Mouse (Mus musculus) liver (tissue): ENCODE measurements around the gene Eif4e1b.

Source experiments
- DNase-seq: peaks from one replicate; pipeline ENCODE4 v3.0.0-alpha.2; 2020; ENCODE audit warnings: mixed read lengths

Eif4e1b gene

GRCm38 (mm10) chr13:54803010-54803409 is 19.2 kb downstream of the Eif4e1b start:
- DNase-seq: no peak

GRCm38 (mm10) chr13:54805134-54805838 is 21.5 kb downstream of the Eif4e1b start:
- DNase-seq: no peak

- no peak for DNase-seq
These were observed 22.7 kb downstream of the Eif4e1b start for GRCm38 (mm10) chr13:54806434-54806976.

GRCm38 (mm10) chr13:54808067-54808466 is 24.3 kb downstream of the Eif4e1b start:
- no peak for DNase-seq

GRCm38 (mm10) chr13:54811476-54811875 is 27.7 kb downstream of the Eif4e1b start:
- DNase-seq: no peak

GRCm38 (mm10) chr13:54813381-54813780 is 29.6 kb downstream of the Eif4e1b start:
- no peak for DNase-seq

GRCm38 (mm10) chr13:54818399-54819254 is 34.8 kb downstream of the Eif4e1b start:
- no peak for DNase-seq

- DNase-seq: no peak
These were observed 37.3 kb downstream of the Eif4e1b start for GRCm38 (mm10) chr13:54821106-54821505.

- no peak for DNase-seq
These were observed 38.1 kb downstream of the Eif4e1b start for GRCm38 (mm10) chr13:54821931-54822330.

- DNase-seq: no peak
These were observed 40.5 kb downstream of the Eif4e1b start for GRCm38 (mm10) chr13:54824111-54824931.

GRCm38 (mm10) chr13:54827992-54828391 is 44.2 kb downstream of the Eif4e1b start:
- DNase-seq: no peak

- DNase-seq: no peak
These were observed 44.7 kb downstream of the Eif4e1b start for GRCm38 (mm10) chr13:54828508-54828907.

GRCm38 (mm10) chr13:54829450-54829849 is 45.7 kb downstream of the Eif4e1b start:
- DNase-seq: no peak

GRCm38 (mm10) chr13:54836351-54837030 is 52.7 kb downstream of the Eif4e1b start:
- DNase-seq: no peak

GRCm38 (mm10) chr13:54837061-54837460 is 53.3 kb downstream of the Eif4e1b start:
- DNase-seq: no peak

GRCm38 (mm10) chr13:54837471-54837889 is 53.7 kb downstream of the Eif4e1b start:
- no peak for DNase-seq
